Mouse (Mus musculus) neutrophil, adult 5-6 weeks (primary cell): Measurements from ENCODE around the gene Micall1. TPM values are rescaled to one million over a fixed set of nuclear protein-coding genes. Genes with fewer than 3 reads are reported as not detected.

Experiments
- ATAC-seq: fragments of 151-379, 151-347 bp; 2 replicates; pipeline ENCODE4 v1.8.0; 2017; ENCODE audit warnings: mild to moderate bottlenecking, moderate TSS enrichment; ENCODE audit not compliant: insufficient number of reproducible peaks, poor library complexity, low FRiP score, severe bottlenecking; ENCODE audit errors: extremely low read depth
- total RNA-seq: library from RNA; stranded (forward); fragments of 200-1000 nt; gene quantifications from 2 replicates; pipeline ENCODE4 v1.2.3, GENCODE M21; 2017

Gene Micall1
- total RNA-seq, 1 experiment from 2014 or later, result 32.7 TPM

- no peak for ATAC-seq
These were observed 13.2 kb upstream of the Micall1 start for GRCm38 (mm10) chr15:79095483-79095882.

- no peak for ATAC-seq
These were observed 12.1 kb upstream of the Micall1 start for GRCm38 (mm10) chr15:79096556-79096955.

DNA sequence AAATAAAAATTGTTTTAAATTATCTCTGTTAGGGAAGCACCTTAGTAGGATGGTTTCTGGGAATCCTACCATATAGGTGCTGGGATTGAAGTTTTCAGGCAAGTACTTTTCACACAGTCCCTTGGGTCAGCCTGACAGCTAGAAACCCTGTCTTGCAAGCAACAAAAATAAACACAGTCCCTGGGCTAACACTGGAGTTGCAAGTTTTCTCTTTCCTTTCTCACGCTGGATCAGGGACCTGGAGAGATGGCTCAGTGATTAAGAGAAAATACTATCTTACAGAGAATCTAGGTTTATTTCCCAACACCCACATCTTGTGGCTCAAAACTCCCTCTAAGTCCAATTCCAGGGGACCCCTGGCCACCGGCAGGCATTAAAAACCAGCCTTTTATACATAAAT is 11.6 kb upstream of the Micall1 start:
- ATAC-seq, result no peak

DNA sequence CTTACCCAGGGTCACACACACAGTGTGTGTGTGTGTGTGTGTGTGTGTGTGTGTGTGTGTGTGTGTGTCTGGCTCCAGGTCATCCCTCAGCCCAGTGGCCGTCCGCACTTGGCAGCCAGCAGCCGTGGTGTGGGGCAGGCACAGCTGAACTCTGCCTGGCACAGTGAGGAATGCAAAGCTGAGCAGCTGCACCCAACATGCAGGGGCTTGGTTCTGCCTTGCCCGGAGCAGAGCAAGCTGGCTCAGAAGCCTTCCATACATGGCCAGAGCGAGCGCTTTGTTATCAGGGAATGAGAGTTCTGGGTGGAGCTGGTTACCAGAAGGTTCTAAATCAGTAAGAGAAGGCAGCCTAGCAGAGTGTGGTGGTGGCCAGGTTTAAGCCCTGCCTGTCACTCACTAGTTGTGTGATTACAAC is 11.1 kb upstream of the Micall1 start:
- no peak for ATAC-seq

- no peak for ATAC-seq
These were observed 10.5 kb upstream of the Micall1 start for GRCm38 (mm10) chr15:79098220-79098619.

DNA sequence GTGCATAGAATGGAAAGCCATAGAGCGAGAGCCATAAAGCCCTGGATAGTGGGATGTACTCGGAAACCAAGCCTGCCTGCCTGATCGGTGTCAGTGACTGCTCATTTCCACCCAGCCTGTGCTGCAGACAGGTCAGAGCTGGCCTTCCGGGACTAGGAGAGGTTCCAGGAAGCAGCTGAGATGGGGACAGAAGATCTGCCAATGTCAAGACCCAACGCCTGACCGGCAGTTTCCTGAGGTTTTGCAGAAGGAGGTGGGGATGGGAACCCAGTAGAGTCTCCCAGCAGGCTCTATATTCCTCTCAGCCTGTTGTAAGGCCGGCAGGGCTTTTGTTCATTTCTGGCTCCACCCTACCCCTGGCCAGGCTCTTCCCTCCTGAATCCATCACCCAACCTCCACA is 9.8 kb upstream of the Micall1 start:
- no peak for ATAC-seq

GRCm38 (mm10) chr15:79099456-79099855 is 9.2 kb upstream of the Micall1 start:
- no peak for ATAC-seq

GRCm38 (mm10) chr15:79100391-79100790 is 8.3 kb upstream of the Micall1 start:
- ATAC-seq, result no peak

DNA sequence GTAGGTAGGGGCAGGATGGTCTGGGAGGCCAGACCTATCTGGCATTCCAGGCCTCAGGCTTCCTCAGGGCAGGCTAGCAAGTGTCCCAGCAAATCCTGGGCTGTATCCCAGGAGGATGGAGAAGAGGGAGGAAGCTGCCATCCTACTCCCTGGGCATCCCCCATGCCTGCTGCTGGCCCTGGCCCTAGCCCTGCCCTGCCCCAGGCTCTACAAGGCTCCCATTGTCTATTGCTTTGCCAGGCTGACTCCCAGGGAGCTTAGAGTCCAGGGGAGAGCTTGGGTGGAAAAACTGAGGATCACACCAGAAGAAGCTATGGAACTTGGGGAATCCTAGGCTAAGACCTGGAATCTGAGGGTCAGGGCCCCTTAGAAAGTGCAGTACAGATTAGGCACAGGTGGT is 7.2 kb upstream of the Micall1 start:
- no peak for ATAC-seq

DNA sequence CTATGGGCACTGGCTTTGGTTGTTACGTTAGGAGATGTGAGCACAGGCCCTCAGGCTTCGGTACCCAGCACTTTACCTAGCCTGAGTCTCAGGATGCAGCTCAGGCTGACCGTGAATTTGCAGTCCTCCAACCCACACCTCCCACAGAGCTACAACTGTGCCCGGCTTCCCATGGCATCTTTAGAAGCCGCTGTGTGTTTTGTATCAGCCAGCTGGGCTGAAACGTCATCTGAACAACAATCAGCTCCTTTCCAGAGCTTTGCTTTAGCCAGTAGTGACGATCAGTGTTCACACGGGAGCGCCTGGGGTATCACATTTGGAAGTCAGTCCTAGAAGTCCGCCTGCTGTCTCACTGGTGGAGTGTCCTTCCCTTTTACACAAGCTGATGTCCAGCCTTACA is 5.4 kb upstream of the Micall1 start:
- no peak for ATAC-seq

DNA sequence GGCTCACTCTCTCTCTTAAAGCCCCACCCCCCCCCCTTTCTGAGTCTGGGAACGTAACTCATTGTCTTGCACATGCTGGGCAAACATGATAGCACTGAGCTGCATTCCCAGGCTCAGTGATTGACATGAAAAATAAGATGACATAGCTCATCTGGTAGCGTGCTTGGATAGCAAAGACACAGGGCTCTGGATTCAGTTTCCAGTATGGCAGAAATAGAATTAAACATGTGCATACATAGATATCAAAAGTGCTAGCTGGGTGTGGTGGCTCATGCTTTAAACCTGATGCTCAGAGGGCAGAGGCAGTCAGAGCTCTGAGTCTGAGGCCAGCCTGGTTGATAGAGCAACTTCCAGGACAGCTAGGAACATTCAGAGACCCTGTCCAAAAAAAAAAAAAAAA is 2.9 kb upstream of the Micall1 start:
- ATAC-seq, result no peak

DNA sequence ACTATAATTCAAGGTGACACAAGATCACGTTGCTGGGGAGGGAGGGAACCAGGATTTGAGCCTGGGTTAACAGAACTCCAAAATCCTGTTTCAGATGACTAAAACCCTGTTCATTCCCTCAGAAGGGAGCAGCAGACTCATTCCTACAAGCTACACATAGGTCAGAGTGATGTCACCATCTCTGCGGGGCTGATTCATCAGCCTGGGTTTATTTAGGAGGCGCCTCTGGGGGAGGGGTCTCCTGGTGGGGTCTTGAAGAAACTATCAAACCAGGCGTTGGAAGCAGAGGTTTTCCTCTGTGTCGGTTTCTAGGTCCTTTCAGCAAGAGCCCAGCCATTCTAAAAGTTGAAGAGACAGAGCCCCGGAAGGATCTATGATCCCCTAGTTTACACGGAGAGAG is 732 bp upstream of the Micall1 start:
- no peak for ATAC-seq

GRCm38 (mm10) chr15:79109321-79109934 is 730 bp downstream of the Micall1 start:
- peak; percentile 9; the same call in 1 of the 2 replicates for ATAC-seq

DNA sequence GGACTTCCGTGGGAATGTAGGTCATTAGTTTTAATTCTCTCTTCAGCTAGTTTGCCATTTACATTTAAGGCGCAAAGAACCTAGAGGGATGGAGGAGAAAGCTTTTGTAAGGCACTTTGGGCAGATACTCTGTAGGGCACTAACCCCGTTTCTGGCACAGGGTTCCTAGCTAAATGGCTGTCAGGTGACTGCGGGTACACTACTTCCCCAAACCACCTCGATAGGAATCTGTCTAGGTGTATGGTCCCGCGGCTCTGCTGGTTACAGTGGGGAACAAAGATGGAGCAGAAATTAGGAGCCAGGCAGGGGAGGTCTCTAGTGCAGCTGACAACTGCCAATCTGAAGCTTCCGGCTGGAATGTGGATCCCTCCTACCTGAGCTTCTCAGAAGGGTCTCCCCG is 1.3 kb downstream of the Micall1 start:
- no peak for ATAC-seq

DNA sequence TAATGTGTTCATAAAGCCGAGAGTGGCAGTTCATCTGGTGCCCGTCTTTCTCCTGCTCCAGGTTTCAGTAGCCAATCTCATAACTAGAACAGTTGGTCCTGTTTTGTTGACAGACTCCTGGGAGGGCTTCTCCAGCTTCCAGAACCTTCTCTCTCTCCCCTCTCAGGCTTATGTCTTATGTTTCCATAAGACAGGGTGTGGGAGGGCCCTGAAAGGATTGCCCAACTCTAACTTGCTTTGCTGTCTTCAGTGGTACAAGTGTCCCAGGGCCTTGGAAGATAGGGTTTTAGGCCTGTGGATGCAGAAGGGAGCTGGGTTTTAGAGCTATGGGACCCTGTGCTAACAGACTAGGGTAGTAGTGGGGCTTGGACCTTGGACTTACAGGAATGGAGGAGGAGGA is 1.8 kb downstream of the Micall1 start:
- ATAC-seq, result no peak

DNA sequence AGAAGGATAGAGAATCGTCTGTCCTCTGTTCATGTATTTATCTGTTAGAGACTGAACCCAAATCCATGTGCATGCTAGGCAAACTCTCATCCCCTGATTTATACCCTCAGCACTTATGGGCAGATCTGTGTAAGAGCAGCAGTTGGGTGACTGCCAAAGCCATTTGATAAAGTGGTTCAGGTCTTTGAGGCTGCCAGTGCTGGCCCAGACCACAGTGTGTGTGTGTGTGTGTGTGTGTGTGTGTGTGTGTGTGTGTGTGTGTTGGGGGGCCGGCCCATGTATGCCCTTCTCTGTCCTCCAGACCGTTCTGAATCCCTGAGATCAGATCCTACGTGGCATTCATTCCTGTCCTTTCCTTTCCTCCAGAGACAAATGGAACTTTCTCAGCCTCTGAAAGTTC is 3.1 kb downstream of the Micall1 start:
- no peak for ATAC-seq

DNA sequence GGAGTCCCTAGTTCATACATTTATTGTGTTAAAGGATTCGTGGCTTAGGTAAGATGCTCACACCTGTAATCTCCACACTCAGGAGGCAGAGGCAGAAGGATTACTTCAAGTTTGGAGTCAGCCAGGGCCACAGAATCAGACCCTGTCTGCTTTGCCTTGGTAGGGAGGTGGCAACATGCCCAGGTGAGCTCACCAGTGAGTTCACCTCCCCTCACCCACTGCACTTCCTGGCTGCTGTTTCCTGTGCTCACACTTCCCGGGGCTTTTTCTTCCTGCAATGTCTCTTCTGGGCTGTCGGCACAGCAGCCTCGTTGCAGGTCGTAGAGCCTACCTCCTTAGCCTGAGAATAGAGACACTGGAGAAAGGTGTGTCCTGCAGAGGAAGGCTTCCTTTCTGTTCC is 6.6 kb downstream of the Micall1 start:
- ATAC-seq, result no peak

- no peak for ATAC-seq
These were observed 10.8 kb downstream of the Micall1 start for GRCm38 (mm10) chr15:79119491-79119890.

- no peak for ATAC-seq
These were observed 13.4 kb downstream of the Micall1 start for GRCm38 (mm10) chr15:79122119-79122518.

- ATAC-seq, result no peak
These were observed 13.8 kb downstream of the Micall1 start for GRCm38 (mm10) chr15:79122546-79122945.

- no peak for ATAC-seq
These were observed 15.1 kb downstream of the Micall1 start for GRCm38 (mm10) chr15:79123751-79124150.
